Mouse (Mus musculus): Measurements from ENCODE around the gene Stx18. TPM values are rescaled to one million over a fixed set of nuclear protein-coding genes. Genes with fewer than 3 reads are reported as not detected.

The Stx18 gene
- polyA plus RNA-seq, 1 experiment from 2014 or later, result 37.2 TPM

DNA sequence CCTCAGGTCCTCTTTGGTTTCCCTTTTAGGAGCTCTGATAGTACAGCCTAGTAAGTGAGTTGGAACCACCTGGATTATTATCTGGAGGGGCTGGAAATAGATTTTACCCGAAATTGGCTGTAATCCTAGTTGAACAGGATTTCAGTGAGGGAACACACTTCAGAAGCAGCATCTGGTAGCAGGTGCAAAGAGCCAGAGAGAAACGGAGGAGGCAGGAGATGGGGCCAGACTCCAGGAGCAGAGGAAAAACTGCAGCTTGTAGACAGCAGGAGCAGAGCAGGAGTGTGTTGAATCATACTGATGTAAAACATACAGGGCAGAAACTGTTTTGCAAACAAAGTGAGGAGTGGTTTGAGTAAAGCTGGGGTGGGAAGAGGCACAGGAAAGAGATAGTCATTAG lies 6.4 kb downstream of the Stx18 start:
- Histone ChIP-seq H3K27me3 (no peaks in the 10 kb centered on the region), H3K4me1 (peaks cover 5% of the 10 kb centered on the region), H3K36me3 (no peaks in the 10 kb centered on the region), H3K4me2 (replicated peaks) (no peak overlapping the region), H3K4me3 (no peak overlapping the region), H3K9me3 (no peaks in the 10 kb centered on the region), H3K27ac (replicated peaks) (no peak overlapping the region), H3K9ac (replicated peaks) (no peak overlapping the region)
- WGBS, result 70% methylated on average over 2 of the region's 2 CpGs
- ATAC-seq (replicated peaks), result no peak

DNA sequence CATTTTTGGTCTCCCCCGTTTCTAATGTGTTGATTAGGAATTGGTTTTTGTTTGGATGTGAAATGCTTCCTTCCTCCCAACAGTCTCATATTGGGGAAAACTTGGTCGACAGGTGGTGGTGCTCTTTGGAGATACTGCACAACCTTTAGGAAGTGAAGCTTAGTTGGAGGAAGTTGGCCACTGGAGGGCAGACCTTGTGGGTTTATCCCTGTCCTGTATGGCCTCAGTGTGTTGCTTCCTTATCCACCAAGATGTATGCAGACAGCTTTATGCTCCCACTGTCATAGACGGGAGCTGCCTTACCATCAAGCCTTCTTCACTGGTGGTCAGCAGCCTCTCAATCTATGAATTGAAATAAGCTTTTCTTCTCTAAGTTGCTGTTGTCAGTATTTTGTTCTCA lies 9.6 kb downstream of the Stx18 start:
- no peak for ATAC-seq (replicated peaks)
- Histone ChIP-seq H3K4me3 (no peak overlapping the region), H3K4me1 (no peaks in the 10 kb centered on the region), H3K9ac (replicated peaks) (no peak overlapping the region), H3K4me2 (replicated peaks) (no peak overlapping the region), H3K27ac (replicated peaks) (no peak overlapping the region), H3K9me3 (no peaks in the 10 kb centered on the region), H3K36me3 (no peaks in the 10 kb centered on the region), H3K27me3 (no peaks in the 10 kb centered on the region)
- WGBS, result 45% methylated on average over 3 of the region's 3 CpGs

DNA sequence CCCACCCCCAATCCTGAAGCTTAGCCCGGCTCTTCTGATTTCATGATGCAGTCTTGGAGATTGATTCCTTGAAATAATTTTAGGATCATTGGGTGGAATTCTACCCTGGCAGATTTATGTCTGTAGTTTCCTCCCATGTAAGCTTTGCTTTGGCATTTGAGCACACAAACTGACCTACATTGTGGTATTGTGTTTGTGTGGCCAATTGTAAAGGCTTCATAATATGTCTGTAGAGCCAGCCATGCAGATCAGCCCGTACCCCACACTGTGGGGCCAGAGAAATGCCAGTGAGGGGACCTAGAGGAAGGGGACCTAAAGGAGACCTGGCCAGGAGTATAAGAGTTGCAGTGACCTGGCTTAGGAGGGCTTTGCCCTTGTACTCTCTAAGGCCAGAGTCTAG lies 22.5 kb downstream of the Stx18 start:
- H3K27me3 ChIP-seq, result no peaks in the 10 kb centered on the region
- no peak overlapping the region for H3K9ac ChIP-seq (replicated peaks)
- H3K36me3 ChIP-seq, result no peaks in the 10 kb centered on the region
- H3K27ac ChIP-seq (replicated peaks), result no peak overlapping the region
- no peak overlapping the region for H3K4me2 ChIP-seq (replicated peaks)
- ATAC-seq (replicated peaks), result no peak
- no peak overlapping the region for H3K4me3 ChIP-seq
- H3K4me1 ChIP-seq, result peaks cover 20% of the 10 kb centered on the region
- no peaks in the 10 kb centered on the region for H3K9me3 ChIP-seq
- 36% methylated on average over 2 of the region's 2 CpGs for WGBS

DNA sequence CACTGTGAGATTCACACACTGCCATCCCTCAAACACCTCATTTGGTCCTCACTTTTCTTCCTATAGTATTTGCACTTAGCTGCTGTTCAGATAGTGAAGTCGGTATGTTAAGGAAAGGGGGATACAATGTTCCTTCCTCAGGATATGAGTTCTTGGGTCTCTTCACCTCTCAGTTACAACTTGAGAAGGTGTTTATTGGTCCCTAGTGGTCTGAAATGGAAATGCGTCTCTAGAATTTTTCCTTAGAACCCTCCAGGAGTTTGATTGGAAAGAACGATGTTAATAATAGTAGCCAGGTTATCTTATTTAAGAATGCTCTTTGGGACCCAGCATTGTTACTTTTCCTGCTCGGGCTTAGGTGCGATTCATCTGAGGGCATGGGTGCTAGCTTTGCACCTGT lies 24.2 kb downstream of the Stx18 start:
- Histone ChIP-seq H3K4me1 (peaks cover 20% of the 10 kb centered on the region), H3K9ac (replicated peaks) (no peak overlapping the region), H3K4me3 (no peak overlapping the region), H3K9me3 (no peaks in the 10 kb centered on the region), H3K27ac (replicated peaks) (no peak overlapping the region), H3K27me3 (no peaks in the 10 kb centered on the region), H3K36me3 (no peaks in the 10 kb centered on the region), H3K4me2 (replicated peaks) (no peak overlapping the region)
- no peak for ATAC-seq (replicated peaks)
- WGBS, result 22% methylated on average over 5 of the region's 5 CpGs

DNA sequence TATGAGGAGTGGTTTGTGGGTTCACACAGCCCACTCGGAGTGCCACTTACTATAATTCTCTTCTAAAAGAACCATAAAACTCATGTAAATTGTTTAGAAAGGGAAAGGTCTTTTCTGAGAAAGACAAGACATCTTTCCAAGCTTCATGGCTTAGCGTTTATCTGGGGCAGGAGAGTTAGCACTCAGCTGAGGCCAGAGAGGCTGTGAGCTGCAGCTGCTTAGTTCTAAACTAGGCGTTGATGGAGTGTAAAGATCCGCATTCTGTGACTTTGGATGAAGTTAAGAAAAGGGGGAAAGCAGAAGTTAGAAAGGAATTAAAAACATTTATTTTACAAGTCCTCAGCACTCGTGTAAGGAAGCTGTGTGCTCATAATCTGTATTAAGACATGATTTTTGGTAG lies 24.8 kb downstream of the Stx18 start:
- H3K9ac ChIP-seq (replicated peaks), result no peak overlapping the region
- no peak overlapping the region for H3K27ac ChIP-seq (replicated peaks)
- no peak for ATAC-seq (replicated peaks)
- H3K27me3 ChIP-seq, result no peaks in the 10 kb centered on the region
- peaks cover 20% of the 10 kb centered on the region for H3K4me1 ChIP-seq
- no peaks in the 10 kb centered on the region for H3K9me3 ChIP-seq
- no peak overlapping the region for H3K4me2 ChIP-seq (replicated peaks)
- no peak overlapping the region for H3K4me3 ChIP-seq
- no peaks in the 10 kb centered on the region for H3K36me3 ChIP-seq
- WGBS, result 68% methylated on average over 5 of the region's 5 CpGs

DNA sequence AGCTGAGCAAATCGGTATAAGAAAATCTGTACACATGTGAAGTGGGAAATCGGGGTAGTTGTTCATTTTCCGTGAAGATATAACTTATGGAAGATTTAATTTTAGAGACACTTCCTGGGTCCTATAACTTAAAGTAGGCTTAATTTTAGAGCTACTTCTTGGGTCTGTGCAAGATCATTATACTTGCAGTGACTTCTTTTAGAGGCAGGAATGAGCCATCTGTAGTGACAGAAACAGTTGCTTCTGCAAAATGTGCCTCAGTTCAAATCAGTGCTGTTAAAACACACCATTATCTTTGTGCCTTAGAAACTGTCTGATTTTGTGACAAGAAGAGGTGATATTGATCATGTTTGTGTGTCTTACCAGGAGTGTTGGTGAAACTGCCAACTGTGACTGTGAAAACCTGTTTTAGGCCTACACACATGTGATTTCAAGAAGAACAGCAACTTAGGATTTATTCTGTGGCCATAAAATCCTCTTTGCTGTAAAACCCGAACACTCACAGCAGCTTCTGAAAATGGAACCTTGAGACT lies 25.6 kb downstream of the Stx18 start:
- Histone ChIP-seq H3K9ac (replicated peaks) (no peak overlapping the region), H3K4me1 (peaks cover 20% of the 10 kb centered on the region), H3K9me3 (no peaks in the 10 kb centered on the region), H3K4me2 (replicated peaks) (no peak overlapping the region), H3K4me3 (no peak overlapping the region), H3K27me3 (no peaks in the 10 kb centered on the region), H3K27ac (replicated peaks) (0 out of 2 replicates have a peak overlapping the region, but pooled peaks have one; percentile 19), H3K36me3 (no peaks in the 10 kb centered on the region)
- no peak for ATAC-seq (replicated peaks)
- WGBS, result 88% methylated on average over 4 of the region's 4 CpGs

DNA sequence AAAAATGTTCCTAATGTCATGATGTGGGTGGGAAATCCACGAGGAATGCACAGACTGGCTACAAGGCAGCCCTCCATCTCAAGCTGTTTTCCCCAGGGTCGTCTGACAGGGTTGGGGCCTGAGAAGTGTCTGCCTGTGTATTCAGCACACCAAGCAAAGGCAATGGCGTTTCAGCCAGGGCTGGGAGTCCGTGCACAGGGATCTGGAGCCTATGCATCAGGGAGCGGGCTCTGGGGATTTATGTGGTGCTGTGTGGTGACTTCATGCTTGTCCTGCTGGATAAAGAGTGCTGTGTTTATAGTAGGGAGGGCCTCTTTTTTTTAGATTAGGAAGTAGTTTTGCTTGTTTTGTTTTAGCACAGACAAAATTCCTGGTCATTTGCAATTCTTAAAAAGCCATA lies 26.2 kb downstream of the Stx18 start:
- Histone ChIP-seq H3K4me1 (peaks cover 20% of the 10 kb centered on the region), H3K4me2 (replicated peaks) (no peak overlapping the region), H3K9ac (replicated peaks) (no peak overlapping the region), H3K9me3 (no peaks in the 10 kb centered on the region), H3K4me3 (no peak overlapping the region), H3K27ac (replicated peaks) (no peak overlapping the region), H3K27me3 (no peaks in the 10 kb centered on the region), H3K36me3 (no peaks in the 10 kb centered on the region)
- 17% methylated on average over 5 of the region's 5 CpGs for WGBS
- no peak for ATAC-seq (replicated peaks)

DNA sequence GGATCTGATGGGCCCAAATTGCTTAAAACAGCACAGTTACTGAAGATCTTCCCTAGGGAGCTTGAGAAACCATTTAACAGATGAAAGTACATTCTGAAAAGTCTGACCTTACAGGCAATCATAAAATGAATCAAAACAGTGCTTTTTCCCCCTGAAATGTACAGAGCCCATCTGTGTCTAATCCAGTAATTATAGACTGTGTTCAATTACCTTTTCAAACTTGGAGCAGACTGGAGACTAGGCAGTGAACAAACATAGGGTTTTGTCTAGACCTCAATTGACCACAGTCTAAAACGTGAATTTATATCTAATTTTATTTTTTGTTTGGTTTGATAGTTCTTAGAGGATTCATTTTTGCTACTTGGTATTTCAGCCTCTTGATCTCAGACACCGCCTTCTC lies 26.9 kb downstream of the Stx18 start:
- H3K9ac ChIP-seq (replicated peaks), result no peak overlapping the region

DNA sequence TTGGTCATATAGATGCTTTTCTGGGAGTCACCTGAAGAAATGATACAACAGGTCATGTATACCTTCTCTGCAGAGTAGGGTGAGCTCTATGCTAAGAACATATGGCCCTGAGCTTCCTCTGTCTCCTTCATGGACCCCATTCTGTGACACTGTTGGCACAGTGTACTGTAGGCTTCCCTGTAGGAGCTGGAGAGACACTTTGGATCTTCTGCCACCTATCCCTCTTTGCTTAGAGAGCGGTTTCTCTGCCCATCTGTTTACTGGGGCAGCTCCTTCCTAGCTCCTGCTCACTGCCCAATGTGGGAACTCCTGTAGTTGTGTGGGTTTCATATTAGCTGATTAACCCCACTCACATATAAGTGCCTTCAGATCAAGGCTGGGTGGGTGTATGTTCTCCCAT lies 28.1 kb downstream of the Stx18 start:
- 86% methylated on average over 1 of the region's 1 CpGs for WGBS
- no peak overlapping the region for H3K27ac ChIP-seq (replicated peaks)
- H3K9me3 ChIP-seq, result no peaks in the 10 kb centered on the region
- H3K36me3 ChIP-seq, result no peaks in the 10 kb centered on the region
- H3K9ac ChIP-seq (replicated peaks), result no peak overlapping the region
- no peak overlapping the region for H3K4me2 ChIP-seq (replicated peaks)
- no peak overlapping the region for H3K4me3 ChIP-seq
- ATAC-seq (replicated peaks), result no peak
- no peaks in the 10 kb centered on the region for H3K27me3 ChIP-seq
- peaks cover 20% of the 10 kb centered on the region for H3K4me1 ChIP-seq

More for the DNA sequence above, 26.9 kb downstream of the Stx18 start:
- H3K4me1 ChIP-seq, result peaks cover 20% of the 10 kb centered on the region
- no peak overlapping the region for H3K4me2 ChIP-seq (replicated peaks)
- H3K4me3 ChIP-seq, result no peak overlapping the region
- H3K27me3 ChIP-seq, result no peaks in the 10 kb centered on the region
- no peaks in the 10 kb centered on the region for H3K9me3 ChIP-seq
- no peaks in the 10 kb centered on the region for H3K36me3 ChIP-seq
- no peak overlapping the region for H3K27ac ChIP-seq (replicated peaks)
- ATAC-seq (replicated peaks), result no peak
- WGBS, result 20% methylated on average over 2 of the region's 2 CpGs

DNA sequence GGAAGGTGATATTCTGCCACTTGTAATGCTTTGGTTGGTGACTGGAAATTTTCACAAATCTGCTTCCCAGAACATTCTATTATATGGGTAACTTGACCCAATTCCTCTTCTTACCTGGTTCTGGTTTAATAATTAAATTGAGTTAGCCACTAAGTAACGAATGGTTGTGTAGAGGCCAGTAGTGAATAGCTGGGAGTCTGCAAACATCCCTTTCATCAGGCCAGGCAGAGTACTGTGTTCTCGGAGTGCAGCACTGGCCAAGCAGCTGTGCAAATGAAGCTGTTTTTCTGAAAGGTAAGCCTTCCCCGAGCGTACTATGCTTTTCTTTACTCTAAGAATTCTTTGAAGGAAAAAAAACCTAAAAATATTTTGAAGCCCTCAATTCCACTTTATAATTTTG lies 37.8 kb downstream of the Stx18 start:
- no peaks in the 10 kb centered on the region for H3K27me3 ChIP-seq
- no peaks in the 10 kb centered on the region for H3K36me3 ChIP-seq
- H3K27ac ChIP-seq (replicated peaks), result no peak overlapping the region
- no peak for ATAC-seq (replicated peaks)
- peaks cover 11% of the 10 kb centered on the region; the same call in 1 of the 2 replicates for H3K4me1 ChIP-seq
- WGBS, result 57% methylated on average over 4 of the region's 4 CpGs
- H3K9ac ChIP-seq (replicated peaks), result no peak overlapping the region
- H3K4me3 ChIP-seq, result no peak overlapping the region
- no peak overlapping the region for H3K4me2 ChIP-seq (replicated peaks)
- no peaks in the 10 kb centered on the region for H3K9me3 ChIP-seq

DNA sequence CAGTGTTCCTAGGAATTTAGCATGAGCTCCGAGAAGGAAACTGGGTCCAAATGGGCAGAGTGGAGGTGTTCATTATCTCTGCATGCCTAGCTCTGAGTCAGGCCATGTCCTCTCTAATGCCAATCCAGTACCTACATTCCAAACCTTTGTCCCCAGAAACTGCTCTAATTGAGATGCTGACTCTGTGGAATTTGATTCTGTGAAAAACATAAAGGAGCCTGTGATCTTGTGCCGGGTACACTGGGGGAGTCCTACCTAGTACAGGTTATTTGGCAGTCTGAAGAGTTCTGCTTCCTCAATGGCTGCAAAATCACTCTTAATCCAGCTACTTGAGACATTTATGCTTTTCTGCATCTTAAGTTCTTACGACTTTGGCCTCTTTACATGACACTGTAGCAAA lies 40.0 kb downstream of the Stx18 start:
- no peak for ATAC-seq (replicated peaks)
- Histone ChIP-seq H3K9ac (replicated peaks) (no peak overlapping the region), H3K27ac (replicated peaks) (no peak overlapping the region), H3K36me3 (no peaks in the 10 kb centered on the region), H3K27me3 (no peaks in the 10 kb centered on the region), H3K4me2 (replicated peaks) (no peak overlapping the region), H3K4me3 (no peak overlapping the region), H3K4me1 (peaks cover 16% of the 10 kb centered on the region), H3K9me3 (no peaks in the 10 kb centered on the region)
- 59% methylated on average over 3 of the region's 3 CpGs for WGBS

DNA sequence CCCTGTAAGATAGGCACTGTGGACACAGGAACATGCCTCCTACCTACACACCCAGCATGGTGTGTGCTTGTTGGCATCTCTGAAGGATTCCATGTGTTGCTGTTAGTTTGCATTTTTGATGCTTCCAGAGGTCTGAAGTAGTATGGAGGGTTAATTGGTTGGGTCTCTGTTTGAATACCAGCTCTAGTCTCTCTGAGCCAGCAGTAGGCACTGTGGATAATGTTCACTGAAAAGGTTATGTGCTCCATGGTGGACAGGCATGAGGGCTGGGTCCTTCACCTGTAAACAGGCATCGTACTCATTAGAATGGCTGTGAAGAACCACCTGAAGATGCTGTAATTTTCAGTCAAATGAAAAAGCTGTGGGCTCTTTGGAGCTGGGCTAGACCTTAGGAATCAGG lies 41.9 kb downstream of the Stx18 start:
- H3K27ac ChIP-seq (replicated peaks), result no peak overlapping the region
- 91% methylated on average over 1 of the region's 1 CpGs for WGBS
- no peaks in the 10 kb centered on the region for H3K36me3 ChIP-seq
- H3K4me3 ChIP-seq, result no peak overlapping the region
- no peak for ATAC-seq (replicated peaks)
- H3K27me3 ChIP-seq, result no peaks in the 10 kb centered on the region
- no peak overlapping the region for H3K9ac ChIP-seq (replicated peaks)
- no peak overlapping the region for H3K4me2 ChIP-seq (replicated peaks)
- H3K4me1 ChIP-seq, result peaks cover 20% of the 10 kb centered on the region
- H3K9me3 ChIP-seq, result no peaks in the 10 kb centered on the region

DNA sequence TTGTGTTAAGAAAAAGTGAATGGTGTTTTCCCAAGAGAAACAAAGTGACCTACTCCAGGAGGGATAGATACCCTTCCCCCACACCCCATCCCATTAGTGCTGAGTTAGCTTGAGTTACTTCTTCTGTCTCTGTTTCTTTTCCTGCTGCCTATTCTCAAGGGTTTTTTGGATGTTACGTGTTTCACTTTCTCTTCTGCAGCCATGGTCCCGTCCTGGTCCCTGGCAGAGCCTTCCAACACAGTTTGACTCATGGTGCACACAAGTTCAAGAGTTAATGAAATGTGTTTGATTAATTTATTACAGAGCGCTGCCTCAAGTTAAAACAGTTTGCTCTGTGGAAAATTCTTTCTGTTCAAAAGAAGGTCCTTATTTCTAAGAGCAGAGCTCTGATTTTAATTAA lies 44.0 kb downstream of the Stx18 start:
- Histone ChIP-seq H3K4me2 (replicated peaks) (no peak overlapping the region), H3K36me3 (no peaks in the 10 kb centered on the region), H3K4me3 (no peak overlapping the region), H3K27ac (replicated peaks) (no peak overlapping the region), H3K9ac (replicated peaks) (no peak overlapping the region), H3K4me1 (peaks cover 19% of the 10 kb centered on the region), H3K9me3 (no peaks in the 10 kb centered on the region), H3K27me3 (no peaks in the 10 kb centered on the region)
- ATAC-seq (replicated peaks), result no peak
- WGBS, result 58% methylated on average over 3 of the region's 3 CpGs
